Mouse (Mus musculus): ENCODE data around the gene Maml1.
"Not testable (repeated sequence)": the region's sequence is repeated elsewhere in the genome, so short reads cannot be mapped to it uniquely, and the experiment has no call there.

The Maml1 gene

GRCm38 (mm10) chr11:50292190-50292855, at the start of gene Maml1:
Maml1 (minus strand) TSS chr11:50292311.
- DNase-seq (ENCODE audit: low spot score): peak; percentile 100

DNA sequence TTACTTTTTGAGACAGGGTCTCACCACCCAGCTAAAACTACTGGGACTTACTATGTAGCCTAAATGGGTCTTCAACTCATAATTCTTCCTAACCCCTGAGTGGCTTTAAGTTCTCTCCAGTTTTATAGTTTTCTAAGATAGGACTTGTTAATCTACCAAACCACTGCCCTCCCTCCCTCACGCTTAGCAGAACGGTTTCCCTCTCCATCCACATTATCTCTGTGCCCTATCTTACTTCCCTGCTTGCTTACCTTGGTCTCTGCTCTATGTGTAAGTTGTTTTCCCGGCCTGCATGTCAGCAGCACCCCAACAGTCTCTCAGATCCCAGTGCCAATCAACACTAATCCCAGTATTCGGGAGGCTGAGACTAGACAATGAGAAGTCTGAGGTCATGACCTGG, 44.8 kb upstream of the Maml1 start:
- no peak for DNase-seq (ENCODE audit: low spot score)

GRCm38 (mm10) chr11:50336126-50336525, 44.0 kb upstream of the Maml1 start:
- DNase-seq (ENCODE audit: low spot score): no peak

DNA sequence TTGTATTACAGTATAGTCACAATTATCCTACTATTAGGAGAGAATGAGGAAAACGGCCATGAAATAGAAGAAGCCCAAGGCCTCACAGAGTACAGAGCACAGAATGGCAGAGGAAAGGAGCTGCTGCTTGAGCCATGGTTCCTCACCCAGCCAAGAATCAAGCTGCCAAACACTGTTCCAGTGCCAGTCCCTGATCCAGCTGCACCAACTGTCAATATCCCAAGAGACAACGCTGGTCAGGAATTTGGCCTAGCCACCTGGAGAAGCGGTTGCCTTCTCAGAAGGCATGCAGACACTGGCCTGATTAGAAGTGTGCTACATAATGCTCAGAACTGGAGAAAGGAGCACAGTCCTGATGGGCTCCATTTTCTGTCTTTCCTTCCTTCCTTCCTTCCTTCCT, 41.1 kb upstream of the Maml1 start:
- no peak for DNase-seq (ENCODE audit: low spot score)

DNA sequence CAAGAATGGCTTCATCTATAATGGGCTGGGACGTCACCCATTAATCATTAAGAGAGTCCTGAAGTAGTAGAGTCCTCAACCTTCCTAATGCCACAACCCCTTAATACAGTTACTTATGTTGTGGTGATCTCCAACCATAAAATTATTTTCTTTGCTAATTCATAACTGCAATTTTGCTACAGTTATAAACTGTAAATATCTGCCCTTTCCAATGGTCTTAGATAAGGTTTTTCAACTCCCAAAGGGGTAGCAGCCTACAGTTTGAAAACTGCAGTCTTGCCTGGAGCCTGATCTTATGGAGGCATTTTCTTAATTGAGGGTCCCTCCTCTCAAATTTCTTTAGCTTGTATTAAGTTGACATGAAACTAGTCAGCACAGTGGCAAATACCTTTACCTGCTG, 37.3 kb upstream of the Maml1 start:
- DNase-seq (ENCODE audit: low spot score): no peak

DNA sequence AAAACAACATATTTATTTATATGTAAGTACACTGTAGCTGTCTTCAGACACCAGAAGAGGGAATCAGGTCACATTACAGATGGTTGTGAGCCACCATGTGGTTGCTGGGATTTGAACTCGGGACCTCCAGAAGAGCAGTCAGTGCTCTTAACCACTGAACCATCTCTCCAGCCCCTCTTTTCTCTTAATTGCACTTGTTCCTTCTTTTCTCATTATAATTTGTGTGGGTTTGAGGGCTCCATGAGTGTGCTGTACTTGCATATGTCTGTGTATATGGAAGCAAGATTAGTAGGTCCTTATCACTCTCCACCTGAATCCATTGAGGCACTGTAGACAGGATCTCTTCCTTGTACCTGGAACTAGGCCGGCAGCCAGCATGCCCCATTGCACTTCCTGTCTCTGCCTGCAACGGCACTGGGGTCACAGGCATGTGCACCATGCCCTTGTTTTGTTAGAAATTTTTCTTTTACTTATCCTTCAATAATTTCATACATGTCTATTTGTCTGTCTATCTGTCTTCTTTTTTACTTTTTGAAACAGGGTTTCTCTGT, 36.0 kb upstream of the Maml1 start:
- DNase-seq (ENCODE audit: low spot score): no peak

GRCm38 (mm10) chr11:50326302-50326966, 34.3 kb upstream of the Maml1 start:
- no peak for DNase-seq (ENCODE audit: low spot score)

- peak; percentile 100 for DNase-seq (ENCODE audit: low spot score)
Observed at GRCm38 (mm10) chr11:50325496-50326301, 33.6 kb upstream of the Maml1 start, which contains the start of gene Canx. Canx (minus strand) TSS chr11:50325673.

DNA sequence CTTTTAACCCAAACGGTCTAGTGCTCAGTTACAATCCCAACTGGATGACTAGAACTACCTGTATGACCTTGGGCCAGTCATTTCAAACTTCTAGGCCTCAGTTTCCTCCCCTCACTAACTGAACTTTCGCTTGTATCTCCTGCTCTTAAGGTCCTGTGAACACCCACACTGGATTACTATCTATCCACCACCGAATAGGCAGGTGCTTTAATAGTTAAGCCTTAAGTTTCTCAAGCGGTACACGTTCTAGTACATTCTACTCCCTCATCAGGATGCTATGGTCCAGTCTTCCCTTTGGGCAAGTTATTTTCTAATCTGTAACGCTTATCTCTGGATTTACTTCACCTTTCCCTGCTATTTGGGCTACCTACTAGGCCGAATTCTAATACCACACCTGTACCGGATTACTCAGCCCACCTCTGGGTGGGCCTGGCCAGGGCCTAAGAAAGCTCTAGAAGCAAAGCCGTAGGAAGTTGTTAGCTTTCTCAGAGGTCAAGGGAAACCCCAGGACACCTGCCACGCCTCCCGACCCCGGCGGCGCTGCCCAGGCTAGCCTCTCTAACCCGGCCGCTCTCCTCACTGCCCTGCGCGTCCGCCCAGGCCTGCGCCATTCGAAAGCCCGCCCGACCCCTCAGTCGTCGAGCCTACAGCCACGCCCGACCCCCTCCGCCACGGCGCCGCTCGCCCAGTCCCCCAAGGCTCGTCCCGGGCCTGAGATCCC, 32.8 kb upstream of the Maml1 start:
- no peak for DNase-seq (ENCODE audit: low spot score)

GRCm38 (mm10) chr11:50323843-50324242, 31.7 kb upstream of the Maml1 start:
- no peak for DNase-seq (ENCODE audit: low spot score)

- no peak for DNase-seq (ENCODE audit: low spot score)
Observed at GRCm38 (mm10) chr11:50322345-50322744, 30.2 kb upstream of the Maml1 start.

GRCm38 (mm10) chr11:50321239-50321638, 29.1 kb upstream of the Maml1 start:
- no peak for DNase-seq (ENCODE audit: low spot score)

DNA sequence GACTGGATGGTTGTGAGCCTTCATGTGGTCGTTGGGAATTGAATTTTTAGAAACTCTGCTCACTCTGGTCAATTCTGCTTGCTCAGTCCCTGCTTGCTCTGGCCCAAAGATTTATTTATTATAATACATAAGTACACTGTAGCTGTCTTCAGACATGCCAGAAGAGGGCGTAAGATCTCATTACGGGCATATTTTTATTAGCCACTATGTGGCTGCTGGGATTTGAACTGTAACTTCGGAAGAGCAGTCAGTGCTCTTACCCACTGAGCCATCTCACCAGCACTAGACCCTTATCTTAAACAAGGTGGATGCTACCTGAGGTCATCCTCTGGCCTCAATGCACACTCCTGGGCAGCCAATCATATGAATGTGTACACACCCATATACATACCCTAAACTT, 27.2 kb upstream of the Maml1 start:
- not testable (repeated sequence) for DNase-seq (ENCODE audit: low spot score)

DNA sequence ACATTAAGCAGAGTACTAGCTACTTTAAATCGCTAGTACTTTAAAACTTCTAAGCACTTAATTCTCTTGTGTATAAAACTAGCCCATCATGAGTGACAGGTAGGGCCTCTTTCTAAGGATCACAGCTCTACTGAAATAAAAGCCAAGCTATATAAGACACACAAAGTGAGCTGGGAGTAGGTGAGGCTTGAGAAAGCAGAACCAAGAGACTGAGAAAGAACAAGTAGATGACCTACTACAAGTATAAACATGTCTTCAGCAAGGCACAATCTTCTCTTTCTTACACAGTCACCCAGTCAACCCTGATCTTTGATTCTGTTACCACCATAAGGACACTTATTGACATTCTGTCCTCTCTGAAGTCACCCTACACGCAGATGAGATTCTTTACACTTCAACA, 20.7 kb upstream of the Maml1 start:
- no peak for DNase-seq (ENCODE audit: low spot score)

DNA sequence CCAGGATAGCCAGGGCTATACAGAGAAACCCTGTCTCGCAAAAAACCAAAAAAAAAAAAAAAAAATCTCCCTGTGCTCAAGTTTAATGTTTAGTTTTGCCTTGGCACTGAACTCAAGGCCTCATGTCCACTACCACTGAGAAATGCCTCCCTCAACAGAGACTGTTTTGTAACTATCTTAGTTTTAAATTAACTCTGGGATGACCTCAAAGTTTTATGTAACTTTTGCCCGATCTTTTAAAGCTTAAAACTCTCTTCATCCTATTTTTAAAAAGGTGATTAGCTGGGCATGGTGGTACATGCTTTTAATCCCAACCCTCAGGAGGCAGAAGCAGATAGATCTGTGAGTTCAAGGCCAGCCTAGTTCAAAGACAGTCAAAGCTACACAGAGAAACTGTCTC, 11.3 kb upstream of the Maml1 start:
- no peak for DNase-seq (ENCODE audit: low spot score)

DNA sequence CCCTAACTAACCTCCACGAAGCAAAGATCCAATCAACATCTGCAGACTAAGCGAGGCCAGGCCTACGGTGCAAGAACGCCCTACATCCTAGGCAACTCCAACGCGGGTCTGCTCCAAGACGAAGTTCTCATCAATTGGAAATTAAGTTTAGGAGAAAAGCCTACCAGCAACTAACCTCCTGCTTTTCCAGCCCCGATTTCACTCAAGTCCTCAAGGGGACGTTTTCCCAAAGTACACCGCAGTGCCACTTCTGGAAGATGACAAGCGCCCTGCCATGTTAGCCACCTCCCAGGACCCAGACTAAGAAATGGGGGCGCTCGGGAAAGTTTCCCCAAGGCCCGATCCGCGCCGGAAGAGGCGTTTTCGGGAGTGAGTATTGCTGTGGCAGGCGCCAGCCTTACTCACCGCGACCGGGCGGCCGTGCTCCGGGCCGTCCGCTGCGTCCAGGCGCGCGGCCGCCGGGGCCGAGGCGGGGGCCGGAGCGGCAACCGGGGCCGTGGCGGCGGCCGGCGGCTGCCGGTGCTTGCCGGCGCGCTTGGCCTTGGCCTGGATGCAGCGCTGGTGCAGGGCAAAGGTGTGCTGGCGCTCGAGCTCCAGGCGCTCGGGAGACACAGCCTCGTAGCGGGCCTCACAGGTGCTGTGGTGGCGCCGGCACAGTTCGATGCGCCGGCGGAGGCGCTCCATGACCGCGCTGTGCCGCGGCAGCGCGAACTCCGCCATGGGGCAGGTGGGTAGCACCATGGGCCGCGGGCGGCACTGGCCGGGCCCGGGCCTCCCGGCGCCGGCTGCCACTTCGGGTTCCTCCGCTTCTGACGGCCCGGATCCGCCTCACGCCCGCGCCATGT, 568 bp downstream of the Maml1 start:
- DNase-seq (ENCODE audit: low spot score): peak; percentile 77

DNA sequence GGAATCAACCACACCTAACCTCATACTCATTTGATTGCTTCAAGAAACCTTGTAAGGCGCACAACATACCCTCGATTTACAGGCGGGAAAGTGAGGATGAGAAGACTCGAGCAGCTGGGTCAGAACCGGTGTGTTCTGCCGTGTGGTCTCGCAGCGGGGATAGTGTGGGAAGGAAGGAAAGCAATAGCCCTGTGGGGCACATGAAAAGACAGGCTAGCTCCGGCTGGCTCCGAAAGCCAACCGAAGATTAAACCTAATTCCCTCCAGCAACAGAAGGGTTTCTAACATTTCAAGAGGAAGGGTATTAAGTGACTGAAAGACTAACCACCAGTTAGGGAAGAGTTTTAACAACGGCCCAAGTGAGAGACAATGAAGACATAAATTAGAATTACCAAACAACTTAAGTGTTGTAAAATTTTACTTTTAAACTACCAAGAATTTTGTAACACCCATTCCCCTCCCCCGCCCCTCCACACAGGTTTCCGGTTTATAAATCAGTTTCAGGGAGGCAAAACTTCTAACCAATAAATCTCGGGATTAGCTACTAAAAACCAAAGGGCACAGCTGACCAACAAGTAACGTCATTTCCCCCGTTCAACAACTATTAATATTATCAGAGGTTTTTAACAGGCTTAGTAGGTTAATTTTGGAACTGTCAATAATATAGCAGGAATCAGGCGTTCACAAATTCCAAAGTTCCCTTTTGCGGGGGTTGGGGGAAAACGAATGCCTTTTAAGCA, 1.5 kb downstream of the Maml1 start:
- DNase-seq (ENCODE audit: low spot score): no peak

- DNase-seq (ENCODE audit: low spot score): no peak
Observed at GRCm38 (mm10) chr11:50286428-50286827, 5.7 kb downstream of the Maml1 start.

GRCm38 (mm10) chr11:50285696-50286095, 6.4 kb downstream of the Maml1 start:
- no peak for DNase-seq (ENCODE audit: low spot score)

- no peak for DNase-seq (ENCODE audit: low spot score)
Observed at GRCm38 (mm10) chr11:50285263-50285662, 6.8 kb downstream of the Maml1 start.
